Mouse (Mus musculus) midbrain, embryonic 16.5 days (tissue): ENCODE results near the gene Dpyd. TPM values are rescaled to one million over a fixed set of nuclear protein-coding genes. Genes with fewer than 3 reads are reported as not detected.

Source experiments
- ATAC-seq: fragments of 200-750 bp; cut with Nextera tagmentation; 2 replicates; pipeline ENCODE4 v1.8.0; 2017; ENCODE audit warnings: moderate TSS enrichment
- H3K27ac ChIP-seq: fragments of 300-500 bp; sonication (generic); 2 replicates; pipeline ENCODE4 v1.5.1; 2014; ENCODE audit warnings: mild to moderate bottlenecking, low read length, mixed read lengths
- H3K27me3 ChIP-seq: fragments of 300-500 bp; sonication (generic); 2 replicates; pipeline ENCODE4 v1.6.1; 2014; ENCODE audit warnings: low read depth, low read length, mixed read lengths; ENCODE audit not compliant: control insufficient read depth, insufficient read depth
- H3K36me3 ChIP-seq: fragments of 300-500 bp; sonication (generic); 2 replicates; pipeline ENCODE4 v1.6.1; 2014; ENCODE audit warnings: mild to moderate bottlenecking, low read length, moderate library complexity, mixed read lengths; ENCODE audit not compliant: control insufficient read depth, insufficient read depth
- H3K4me1 ChIP-seq: fragments of 300-500 bp; sonication (generic); 2 replicates; pipeline ENCODE4 v1.6.1; 2014; ENCODE audit warnings: mild to moderate bottlenecking, low read length, mixed read lengths; ENCODE audit not compliant: control insufficient read depth, insufficient read depth
- H3K4me2 ChIP-seq: fragments of 300-500 bp; sonication (generic); 2 replicates; pipeline ENCODE4 v1.6.1; 2014; ENCODE audit warnings: mild to moderate bottlenecking, low read length, mixed read lengths
- H3K4me3 ChIP-seq: fragments of 300-500 bp; sonication (generic); 2 replicates; pipeline ENCODE4 v1.5.1; 2014; ENCODE audit warnings: low read depth, mild to moderate bottlenecking, low read length, moderate library complexity, mixed read lengths
- H3K9ac ChIP-seq: fragments of 300-500 bp; sonication (generic); 2 replicates; pipeline ENCODE4 v1.6.1; 2014; ENCODE audit warnings: low read depth, low read length, mixed read lengths
- H3K9me3 ChIP-seq: fragments of 300-500 bp; sonication (generic); replicated peaks from 2 replicates; pipeline ENCODE4 v1.6.1; 2014; ENCODE audit warnings: mild to moderate bottlenecking, low read length, mixed read lengths; ENCODE audit not compliant: control insufficient read depth, poor library complexity, severe bottlenecking
- WGBS: fragments of 180-500 bp; shearing (Covaris S2); extraction: QIAGEN DNeasy Blood & Tissue Kit; methylation state at CpG from one replicate; pipeline ENCODE4 v1.1.7; 2014; 5-methylcytosine and 5-hydroxymethylcytosine counted together
- polyA plus RNA-seq: library from polyadenylated mRNA; unstranded; fragments of >200 nt; fragmentation: Nextera tagmentation; extraction: Ambion mirVana; gene quantifications from 2 replicates; pipeline ENCODE4 v1.2.1, GENCODE M21; 2015

Dpyd gene
- polyA plus RNA-seq, 1 experiment from 2014 or later, result 4.2 TPM

GRCm38 (mm10) chr3:118850613-118851527, 288.9 kb downstream of the Dpyd start:
- Histone ChIP-seq H3K4me1 (no peaks in the 10 kb centered on the region; the same call in 1 of the 2 replicates), H3K9ac (no peak overlapping the region), H3K4me2 (no peak overlapping the region), H3K9me3 (no peaks in the 10 kb centered on the region), H3K36me3 (no peaks in the 10 kb centered on the region), H3K27me3 (no peaks in the 10 kb centered on the region), H3K4me3 (no peak overlapping the region), H3K27ac (no peak overlapping the region)
- 12% methylated on average over 4 of the region's 4 CpGs for WGBS
- no peak for ATAC-seq

DNA sequence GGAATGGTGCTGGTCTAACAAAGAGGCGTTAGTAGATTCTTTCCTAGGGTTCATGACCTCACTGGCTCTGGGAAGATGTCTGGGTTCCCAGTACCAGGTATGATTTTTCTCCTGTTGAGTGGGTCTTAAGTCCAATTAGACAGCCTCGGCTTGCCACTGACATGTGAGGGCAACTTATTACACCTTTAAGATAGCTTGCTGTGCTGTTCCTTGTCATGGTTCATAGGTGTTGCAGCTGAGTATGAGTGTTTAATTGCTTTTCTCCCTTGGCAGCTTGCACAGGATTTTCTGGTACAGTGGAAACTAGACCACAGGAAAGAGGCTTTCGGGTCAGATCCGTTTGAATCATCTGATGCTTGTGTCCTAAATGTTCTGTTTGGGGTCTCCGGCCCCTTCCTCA, 290.8 kb downstream of the Dpyd start:
- Histone ChIP-seq H3K4me3 (no peak overlapping the region), H3K27ac (no peak overlapping the region), H3K4me2 (no peak overlapping the region), H3K4me1 (no peaks in the 10 kb centered on the region; the same call in 1 of the 2 replicates), H3K36me3 (no peaks in the 10 kb centered on the region), H3K9ac (no peak overlapping the region), H3K27me3 (no peaks in the 10 kb centered on the region), H3K9me3 (no peaks in the 10 kb centered on the region)
- WGBS, result 91% methylated on average over 5 of the region's 5 CpGs
- no peak for ATAC-seq

- no peak overlapping the region for H3K4me3 ChIP-seq
- WGBS, result 59% methylated on average over 7 of the region's 7 CpGs
- H3K27me3 ChIP-seq, result no peaks in the 10 kb centered on the region
- H3K4me1 ChIP-seq, result no peaks in the 10 kb centered on the region; the same call in 1 of the 2 replicates
- H3K27ac ChIP-seq, result no peak overlapping the region
- ATAC-seq, result no peak
- H3K4me2 ChIP-seq, result no peak overlapping the region
- no peaks in the 10 kb centered on the region for H3K36me3 ChIP-seq
- no peaks in the 10 kb centered on the region for H3K9me3 ChIP-seq
- H3K9ac ChIP-seq, result no peak overlapping the region
Observed at GRCm38 (mm10) chr3:118855411-118855810, 293.5 kb downstream of the Dpyd start.

DNA sequence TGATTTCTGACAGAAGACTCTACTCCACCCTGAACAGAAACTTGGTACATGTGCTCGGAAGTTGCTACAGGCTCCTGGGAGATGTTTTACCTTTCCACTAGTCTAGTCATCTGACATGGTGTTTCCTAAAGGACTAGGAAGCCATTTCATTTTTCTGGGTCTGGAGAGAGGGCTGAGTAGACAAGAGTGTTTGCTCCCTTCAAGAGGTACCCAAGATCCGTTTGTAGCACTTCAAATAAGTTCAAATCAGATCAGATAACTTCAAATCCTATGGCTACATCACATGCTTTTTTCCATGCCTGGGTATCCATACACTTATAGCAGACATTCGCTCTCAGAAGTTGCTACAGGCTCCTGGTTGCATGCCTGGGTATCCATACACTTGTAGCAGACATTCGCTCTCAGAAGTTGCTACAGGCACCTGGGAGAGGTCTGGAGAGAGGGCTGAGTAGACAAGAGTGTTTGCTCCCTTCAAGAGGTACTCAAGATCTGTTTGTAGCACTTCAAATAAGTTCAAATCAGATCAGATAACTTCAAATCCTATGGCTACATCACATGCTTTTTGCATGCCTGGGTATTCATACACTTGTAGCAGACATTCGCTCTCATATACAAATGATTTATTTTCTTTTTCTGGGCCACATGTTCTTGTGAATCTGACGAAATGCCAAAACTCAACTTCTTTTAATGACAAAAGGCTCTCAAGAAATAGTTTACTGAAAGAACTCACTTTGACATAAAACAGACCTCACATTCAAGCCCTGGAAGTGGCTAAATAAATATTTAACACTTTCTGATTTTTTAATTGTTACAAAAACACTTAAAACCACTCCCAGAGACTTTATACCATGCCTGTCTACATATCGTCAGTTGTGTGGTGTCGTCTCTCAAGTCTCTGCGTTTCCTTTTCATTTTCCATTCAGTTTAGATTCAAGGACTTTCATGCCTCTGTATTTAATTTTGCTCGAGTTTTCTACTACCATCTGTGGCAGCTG, 307.5 kb downstream of the Dpyd start:
- Histone ChIP-seq H3K36me3 (no peaks in the 10 kb centered on the region), H3K9ac (no peak overlapping the region), H3K9me3 (no peaks in the 10 kb centered on the region), H3K4me1 (no peaks in the 10 kb centered on the region), H3K4me3 (no peak overlapping the region), H3K4me2 (no peak overlapping the region), H3K27ac (no peak overlapping the region), H3K27me3 (no peaks in the 10 kb centered on the region)
- no peak for ATAC-seq
- 83% methylated on average over 10 of the region's 10 CpGs for WGBS

DNA sequence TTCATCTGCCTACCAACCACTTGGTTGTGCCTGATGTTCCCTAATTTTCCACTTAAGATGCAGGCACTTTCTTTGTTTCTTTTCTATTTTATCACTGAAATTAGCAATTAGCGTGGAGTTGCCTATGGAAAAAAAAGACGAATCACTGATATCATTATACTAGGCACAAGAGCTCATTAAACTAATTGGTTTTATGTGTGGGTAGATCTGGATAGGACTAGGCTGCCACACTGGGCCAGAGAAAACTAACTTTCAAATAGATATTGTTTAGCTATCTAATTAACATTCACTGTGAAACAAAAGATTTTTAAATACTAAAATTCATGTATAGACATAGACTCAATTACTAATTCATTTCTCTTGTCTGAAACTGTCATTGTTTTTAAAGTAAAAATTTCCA, 313.9 kb downstream of the Dpyd start:
- Histone ChIP-seq H3K36me3 (no peaks in the 10 kb centered on the region), H3K27me3 (no peaks in the 10 kb centered on the region), H3K4me3 (no peak overlapping the region), H3K9ac (no peak overlapping the region), H3K9me3 (no peaks in the 10 kb centered on the region), H3K4me2 (no peak overlapping the region), H3K27ac (no peak overlapping the region), H3K4me1 (no peaks in the 10 kb centered on the region)
- ATAC-seq, result no peak
- 73% methylated on average over 2 of the region's 2 CpGs for WGBS

- peak; percentile 67; the same call in 1 of the 2 replicates for ATAC-seq
- H3K27me3 ChIP-seq, result no peaks in the 10 kb centered on the region
- H3K9ac ChIP-seq, result no peak overlapping the region
- H3K4me2 ChIP-seq, result 0 out of 2 replicates have a peak overlapping the region, but pooled peaks have one; percentile 12
- WGBS, result 66% methylated on average over 11 of the region's 11 CpGs
- H3K36me3 ChIP-seq, result no peaks in the 10 kb centered on the region
- H3K9me3 ChIP-seq, result no peaks in the 10 kb centered on the region
- H3K4me3 ChIP-seq, result no peak overlapping the region
- no peaks in the 10 kb centered on the region for H3K4me1 ChIP-seq
- H3K27ac ChIP-seq, result no peak overlapping the region
Observed at GRCm38 (mm10) chr3:118899036-118899435, 337.1 kb downstream of the Dpyd start.

GRCm38 (mm10) chr3:118991312-118991711, 429.4 kb downstream of the Dpyd start:
- Histone ChIP-seq H3K4me2 (no peak overlapping the region), H3K9ac (no peak overlapping the region), H3K27me3 (no peaks in the 10 kb centered on the region), H3K27ac (no peak overlapping the region), H3K9me3 (no peaks in the 10 kb centered on the region), H3K4me3 (no peak overlapping the region), H3K36me3 (no peaks in the 10 kb centered on the region), H3K4me1 (no peaks in the 10 kb centered on the region)
- WGBS, result 93% methylated on average over 2 of the region's 2 CpGs
- no peak for ATAC-seq

GRCm38 (mm10) chr3:118991793-118992192, 429.9 kb downstream of the Dpyd start:
- no peak overlapping the region for H3K27ac ChIP-seq
- no peak overlapping the region for H3K4me3 ChIP-seq
- no peak overlapping the region for H3K9ac ChIP-seq
- 88% methylated on average over 4 of the region's 4 CpGs for WGBS
- no peaks in the 10 kb centered on the region for H3K27me3 ChIP-seq
- no peaks in the 10 kb centered on the region for H3K4me1 ChIP-seq
- no peaks in the 10 kb centered on the region for H3K36me3 ChIP-seq
- H3K9me3 ChIP-seq, result no peaks in the 10 kb centered on the region
- no peak overlapping the region for H3K4me2 ChIP-seq
- ATAC-seq, result no peak
